Mouse (Mus musculus): Measurements from ENCODE around the gene Rps16. TPM values are rescaled to one million over a fixed set of nuclear protein-coding genes. Genes with fewer than 3 reads are reported as not detected.

The Rps16 gene
- 995 and 1,159 TPM in 2 replicates for polyA plus RNA-seq (2015; fragmentation: Nextera tagmentation; extraction: Ambion mirVana)

DNA sequence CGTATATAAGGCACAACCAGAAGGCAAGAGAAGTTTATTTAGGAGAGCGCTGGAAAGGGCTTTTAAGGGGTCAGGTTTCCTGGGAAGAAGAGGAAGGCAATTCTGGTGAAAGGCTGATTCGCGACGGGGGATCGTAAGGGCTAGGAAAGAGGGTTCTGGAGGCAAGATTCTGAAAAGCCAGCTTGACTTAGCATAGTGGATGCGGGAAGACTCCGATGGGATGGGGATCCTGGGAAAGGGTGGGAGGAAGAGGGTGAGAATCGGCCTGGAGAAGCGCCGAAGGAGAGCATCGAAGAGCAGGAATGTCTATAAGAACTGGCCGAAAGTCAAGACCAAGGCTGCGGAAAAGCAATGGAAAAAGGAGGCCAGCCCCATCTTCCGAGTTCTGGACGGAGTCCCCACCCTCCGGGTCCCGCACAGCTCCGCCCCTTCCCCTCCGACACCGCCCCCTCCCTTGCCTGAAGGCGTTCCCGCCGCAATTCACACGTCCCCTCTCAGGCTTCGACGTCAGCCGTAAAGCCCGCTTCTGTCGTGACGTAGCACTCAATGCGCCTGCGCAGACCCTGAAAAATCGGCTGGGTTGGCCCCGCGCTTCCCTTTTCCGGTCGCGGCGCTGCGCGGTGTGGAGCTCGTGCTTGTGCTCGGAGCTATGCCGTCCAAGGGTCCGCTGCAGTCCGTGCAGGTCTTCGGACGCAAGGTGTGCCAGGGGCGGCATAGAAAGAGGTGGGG lies at the start of gene Rps16:
TSS of gene Rps16 (plus strand) at position 498 of the 729 bp plus-strand sequence.
- Histone ChIP-seq H3K36me3 (peaks cover 37% of the 10 kb centered on the region), H3K27ac (peak within 1 kb of the TSS; percentile 94), H3K9me3 (replicated peaks) (no peaks in the 10 kb centered on the region), H3K4me1 (peaks cover 18% of the 10 kb centered on the region), H3K9ac (peak within 1 kb of the TSS; percentile 99), H3K27me3 (no peaks in the 10 kb centered on the region), H3K4me3 (replicated peaks) (peak within 1 kb of the TSS; percentile 74), H3K4me2 (peak within 1 kb of the TSS; percentile 71)
- ATAC-seq (replicated peaks; ENCODE audit: low FRiP score) = peak; percentile 93
- under 1% methylated on average over 50 of the region's 50 CpGs for WGBS

GRCm38 (mm10) chr7:28301616-28302433 lies 48.6 kb upstream of the Rps16 start, which contains the start of gene Dll3:
Gene Dll3 (minus strand): TSS chr7:28302238.
- Histone ChIP-seq H3K4me2 (peak within 1 kb of the TSS; percentile 67), H3K9ac (no peak within 1 kb of the TSS), H3K27ac (no peak within 1 kb of the TSS), H3K4me1 (peaks cover 21% of the 10 kb centered on the region), H3K36me3 (peaks cover 22% of the 10 kb centered on the region), H3K27me3 (peaks cover 71% of the 10 kb centered on the region), H3K4me3 (replicated peaks) (peak within 1 kb of the TSS; percentile 36), H3K9me3 (replicated peaks) (no peaks in the 10 kb centered on the region)
- peak; percentile 53 for ATAC-seq (replicated peaks; ENCODE audit: low FRiP score)
- WGBS = 1% methylated on average over 30 of the region's 30 CpGs

DNA sequence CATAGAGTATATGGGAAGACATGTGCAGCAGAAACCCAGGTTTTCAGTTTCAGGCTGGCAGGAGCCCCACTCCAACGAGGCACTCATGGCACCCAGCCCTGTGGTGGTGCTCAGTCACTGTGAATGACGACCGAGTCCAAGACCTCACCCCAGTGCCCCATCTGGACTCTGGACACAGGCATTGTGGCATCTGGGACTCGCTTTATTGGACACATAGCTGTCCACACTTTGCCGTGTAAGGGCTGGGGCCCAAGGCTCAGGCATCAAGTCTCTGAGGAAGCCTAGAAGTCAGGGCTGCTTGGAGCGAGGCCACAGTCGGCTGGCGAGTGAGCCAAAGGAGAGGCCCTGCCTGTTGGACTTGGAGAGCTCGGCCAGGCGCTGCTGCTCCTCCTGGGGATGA lies 44.8 kb upstream of the Rps16 start:
- no peak for ATAC-seq (replicated peaks; ENCODE audit: low FRiP score)

DNA sequence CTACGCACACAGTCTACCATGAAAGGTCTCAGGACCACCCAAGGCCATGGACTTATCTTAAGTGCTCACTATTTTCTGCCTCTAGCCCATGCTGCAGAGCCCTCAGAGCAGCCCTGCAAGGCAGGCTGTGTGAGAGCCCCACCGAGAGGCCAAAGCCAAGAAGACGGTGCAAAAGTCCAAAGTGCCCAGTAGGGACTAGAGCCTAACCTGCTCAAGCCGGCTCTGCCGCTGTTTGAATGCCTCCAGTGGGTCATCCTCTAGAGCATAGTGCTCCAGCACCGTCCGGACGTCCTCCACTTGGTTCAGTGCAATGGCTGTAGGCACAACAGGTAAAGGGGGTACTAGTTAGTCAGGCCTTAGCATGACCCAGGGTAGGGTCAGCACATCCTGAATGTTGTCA lies 44.2 kb upstream of the Rps16 start:
- H3K27me3 ChIP-seq = peaks cover 27% of the 10 kb centered on the region
- H3K9ac ChIP-seq = no peak overlapping the region
- WGBS = 89% methylated on average over 8 of the region's 8 CpGs
- no peak overlapping the region for H3K27ac ChIP-seq
- no peak for ATAC-seq (replicated peaks; ENCODE audit: low FRiP score)
- H3K4me1 ChIP-seq = peaks cover 28% of the 10 kb centered on the region
- H3K4me2 ChIP-seq = no peak overlapping the region
- peaks cover 59% of the 10 kb centered on the region for H3K36me3 ChIP-seq
- H3K4me3 ChIP-seq (replicated peaks) = no peak overlapping the region
- H3K9me3 ChIP-seq (replicated peaks) = no peaks in the 10 kb centered on the region

More for the DNA sequence above, 44.8 kb upstream of the Rps16 start:
- 90% methylated on average over 10 of the region's 10 CpGs for WGBS
- Histone ChIP-seq H3K4me3 (replicated peaks) (no peak overlapping the region), H3K9ac (no peak overlapping the region), H3K27ac (no peak overlapping the region), H3K4me2 (no peak overlapping the region), H3K4me1 (peaks cover 25% of the 10 kb centered on the region), H3K27me3 (peaks cover 33% of the 10 kb centered on the region), H3K9me3 (replicated peaks) (no peaks in the 10 kb centered on the region), H3K36me3 (peaks cover 59% of the 10 kb centered on the region)

GRCm38 (mm10) chr7:28309737-28310136 lies 40.7 kb upstream of the Rps16 start:
- Histone ChIP-seq H3K27me3 (no peaks in the 10 kb centered on the region), H3K4me2 (no peak overlapping the region), H3K4me3 (replicated peaks) (peak overlapping the region; percentile 99; the same call in 1 of the 2 replicates), H3K36me3 (peaks cover 64% of the 10 kb centered on the region), H3K9me3 (replicated peaks) (no peaks in the 10 kb centered on the region), H3K9ac (no peak overlapping the region), H3K27ac (no peak overlapping the region), H3K4me1 (peaks cover 25% of the 10 kb centered on the region)
- WGBS = 30% methylated on average over 9 of the region's 9 CpGs
- no peak for ATAC-seq (replicated peaks; ENCODE audit: low FRiP score)

- 4% methylated on average over 35 of the region's 35 CpGs for WGBS
- Histone ChIP-seq H3K27ac (peak overlapping the region; percentile 82), H3K36me3 (peaks cover 64% of the 10 kb centered on the region)
Measured at GRCm38 (mm10) chr7:28311151-28311925, 39.1 kb upstream of the Rps16 start.

DNA sequence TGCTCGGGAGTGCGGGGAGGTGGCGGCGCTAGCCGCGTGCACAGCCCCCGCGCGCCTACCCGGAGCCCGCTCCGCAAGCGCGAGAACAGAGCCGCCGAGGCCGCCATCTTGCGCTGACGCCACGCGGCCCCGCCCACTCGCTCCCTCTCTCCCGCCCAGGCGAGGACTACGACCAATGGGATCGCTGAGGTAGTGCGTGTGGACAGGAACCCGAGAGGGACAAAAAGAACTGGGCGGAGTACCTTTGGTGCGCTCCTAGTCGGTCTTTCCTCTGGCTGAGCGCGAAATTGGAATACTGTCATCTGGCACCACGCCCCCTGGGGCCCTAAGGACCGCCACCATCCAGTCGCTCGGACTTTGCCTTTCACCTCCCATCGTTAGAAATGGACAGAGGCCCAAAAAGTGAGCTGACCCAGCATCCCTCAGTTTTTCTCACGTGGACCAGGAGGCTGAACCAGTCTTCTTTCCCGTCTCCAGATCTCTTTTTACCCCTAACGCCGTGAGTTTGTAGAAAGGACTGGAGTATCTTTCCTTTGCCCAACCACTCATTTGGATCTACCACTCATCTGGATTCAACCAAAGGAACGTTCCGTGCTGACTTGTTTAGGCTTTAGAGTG lies 38.4 kb upstream of the Rps16 start, which contains the start of gene Timm50:
TSS of gene Timm50 (minus strand) at position 147 of the 618 bp plus-strand sequence.
- peak within 1 kb of the TSS; percentile 99 for H3K4me3 ChIP-seq (replicated peaks)
- H3K4me1 ChIP-seq = peaks cover 25% of the 10 kb centered on the region
- H3K27me3 ChIP-seq = no peaks in the 10 kb centered on the region
- peak within 1 kb of the TSS; percentile 82 for H3K27ac ChIP-seq
- peak; percentile 98 for ATAC-seq (replicated peaks; ENCODE audit: low FRiP score)
- under 1% methylated on average over 45 of the region's 45 CpGs for WGBS
- peak within 1 kb of the TSS; percentile 96 for H3K9ac ChIP-seq
- peak within 1 kb of the TSS; percentile 88 for H3K4me2 ChIP-seq
- peaks cover 64% of the 10 kb centered on the region for H3K36me3 ChIP-seq
- no peaks in the 10 kb centered on the region for H3K9me3 ChIP-seq (replicated peaks)

More at GRCm38 (mm10) chr7:28311151-28311925, 39.1 kb upstream of the Rps16 start:
- Histone ChIP-seq H3K4me1 (peaks cover 25% of the 10 kb centered on the region), H3K27me3 (no peaks in the 10 kb centered on the region), H3K9me3 (replicated peaks) (no peaks in the 10 kb centered on the region), H3K4me3 (replicated peaks) (peak overlapping the region; percentile 99), H3K9ac (peak overlapping the region; percentile 96), H3K4me2 (peak overlapping the region; percentile 88)
- peak; percentile 68 for ATAC-seq (replicated peaks; ENCODE audit: low FRiP score)

DNA sequence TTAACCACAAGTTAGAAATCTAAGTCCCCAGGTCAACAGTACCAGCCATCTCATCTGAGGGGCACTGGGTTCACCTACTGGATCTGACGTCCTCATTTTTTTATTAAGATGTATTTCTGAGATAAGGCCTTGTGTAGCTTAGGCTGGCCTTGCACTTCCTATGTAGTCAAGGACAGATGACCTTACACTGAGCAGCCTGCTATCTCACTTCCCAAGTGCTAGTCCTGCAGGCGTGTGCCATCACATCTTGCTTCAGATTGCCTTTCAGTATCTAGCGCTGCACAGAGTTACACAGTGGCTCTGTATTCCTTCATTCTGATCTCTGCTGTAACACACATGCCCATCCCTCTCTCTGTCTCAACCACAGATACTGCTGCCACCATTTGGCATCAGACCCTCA lies 32.4 kb upstream of the Rps16 start:
- ATAC-seq (replicated peaks; ENCODE audit: low FRiP score) = no peak
- H3K4me3 ChIP-seq (replicated peaks) = no peak overlapping the region
- H3K9ac ChIP-seq = no peak overlapping the region
- no peak overlapping the region for H3K4me2 ChIP-seq
- no peaks in the 10 kb centered on the region for H3K4me1 ChIP-seq
- 85% methylated on average over 3 of the region's 3 CpGs for WGBS
- no peaks in the 10 kb centered on the region for H3K9me3 ChIP-seq (replicated peaks)
- no peaks in the 10 kb centered on the region for H3K27me3 ChIP-seq
- no peak overlapping the region for H3K27ac ChIP-seq
- H3K36me3 ChIP-seq = peaks cover 89% of the 10 kb centered on the region

GRCm38 (mm10) chr7:28318714-28319113 lies 31.7 kb upstream of the Rps16 start:
- Histone ChIP-seq H3K4me3 (replicated peaks) (no peak overlapping the region), H3K4me1 (no peaks in the 10 kb centered on the region), H3K27ac (no peak overlapping the region), H3K36me3 (peaks cover 96% of the 10 kb centered on the region), H3K4me2 (no peak overlapping the region), H3K9ac (no peak overlapping the region), H3K27me3 (no peaks in the 10 kb centered on the region), H3K9me3 (replicated peaks) (no peaks in the 10 kb centered on the region)
- 95% methylated on average over 17 of the region's 17 CpGs for WGBS
- no peak for ATAC-seq (replicated peaks; ENCODE audit: low FRiP score)

DNA sequence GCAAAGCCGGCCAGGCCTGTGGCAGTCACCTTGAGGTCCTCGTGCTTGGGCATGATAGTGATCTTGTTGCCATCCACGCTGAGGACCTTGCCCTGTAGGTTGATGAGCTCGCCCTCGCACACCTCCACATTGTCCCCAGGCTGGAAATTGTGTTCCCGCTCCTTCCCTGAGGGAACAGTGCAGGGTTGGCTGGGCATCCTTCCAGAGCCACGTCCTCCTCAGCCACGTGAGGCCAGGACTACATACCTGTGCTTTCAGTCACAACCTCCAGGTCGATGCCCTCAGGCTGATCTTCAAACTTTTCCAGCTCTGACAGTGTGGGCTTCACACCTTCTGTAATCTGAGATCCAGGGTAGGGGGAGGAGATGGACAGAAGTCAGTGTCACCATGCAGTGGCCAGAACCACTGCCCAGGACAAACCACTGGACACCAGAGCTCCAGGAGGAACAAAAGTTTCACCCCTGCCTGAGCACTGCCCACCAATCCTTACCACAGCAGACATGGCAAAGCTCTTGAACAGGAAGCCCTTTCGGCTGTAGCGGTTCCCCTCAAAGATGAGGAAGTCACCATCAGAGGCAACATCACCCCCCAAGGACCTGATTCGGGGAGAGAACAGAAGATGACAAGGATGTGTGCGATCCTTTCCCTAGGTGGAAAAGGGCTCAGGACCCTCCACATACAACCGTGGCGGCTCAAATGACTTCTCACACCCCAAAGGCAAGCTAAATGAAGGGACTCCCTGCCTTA lies 28.3 kb upstream of the Rps16 start:
- Histone ChIP-seq H3K4me1 (no peaks in the 10 kb centered on the region), H3K27ac (no peak overlapping the region), H3K36me3 (peaks cover 99% of the 10 kb centered on the region), H3K9me3 (replicated peaks) (no peaks in the 10 kb centered on the region), H3K27me3 (no peaks in the 10 kb centered on the region), H3K4me2 (no peak overlapping the region), H3K4me3 (replicated peaks) (no peak overlapping the region), H3K9ac (no peak overlapping the region)
- no peak for ATAC-seq (replicated peaks; ENCODE audit: low FRiP score)
- WGBS = 91% methylated on average over 15 of the region's 15 CpGs

- Histone ChIP-seq H3K27ac (no peak overlapping the region), H3K4me2 (no peak overlapping the region), H3K9me3 (replicated peaks) (no peaks in the 10 kb centered on the region), H3K9ac (no peak overlapping the region), H3K27me3 (no peaks in the 10 kb centered on the region), H3K36me3 (peaks cover 99% of the 10 kb centered on the region), H3K4me1 (no peaks in the 10 kb centered on the region), H3K4me3 (replicated peaks) (no peak overlapping the region)
- ATAC-seq (replicated peaks; ENCODE audit: low FRiP score) = no peak
- WGBS = 96% methylated on average over 8 of the region's 8 CpGs
Measured at GRCm38 (mm10) chr7:28325293-28325692, 25.2 kb upstream of the Rps16 start.
